Mouse (Mus musculus) midbrain, embryonic 14.5 days (tissue): Measurements from ENCODE around the gene Rabl6. TPM values are rescaled to one million over a fixed set of nuclear protein-coding genes. Genes with fewer than 3 reads are reported as not detected.
A peak's percentile ranks its signal among the peaks of the same experiment; 100 is the strongest.

Experiments
- ATAC-seq: fragments of 200-750 bp; cut with Nextera tagmentation; 2 replicates; pipeline ENCODE4 v1.8.0; 2017; ENCODE audit warnings: moderate number of reproducible peaks, moderate library complexity; ENCODE audit not compliant: low FRiP score, low TSS enrichment
- DNase-seq: peaks from one replicate; pipeline ENCODE4 v3.0.0-alpha.2; 2015
- H3K27ac ChIP-seq: fragments of 300-500 bp; sonication (generic); replicated peaks from 2 replicates; pipeline ENCODE4 v1.5.1; 2014; ENCODE audit warnings: mild to moderate bottlenecking, low read depth, low read length, moderate library complexity
- H3K27me3 ChIP-seq: fragments of 300-500 bp; sonication (generic); 2 replicates; pipeline ENCODE4 v1.6.1; 2014; ENCODE audit warnings: low read length, control low read depth, mixed read lengths; ENCODE audit not compliant: control insufficient read depth, insufficient read depth
- H3K36me3 ChIP-seq: fragments of 300-500 bp; sonication (generic); 2 replicates; pipeline ENCODE4 v1.6.1; 2014; ENCODE audit warnings: low read length, control low read depth; ENCODE audit not compliant: control insufficient read depth, insufficient read depth
- H3K4me1 ChIP-seq: fragments of 300-500 bp; sonication (generic); 2 replicates; pipeline ENCODE4 v1.6.1; 2014; ENCODE audit warnings: mild to moderate bottlenecking, antibody characterized with exemption, low read length, control low read depth; ENCODE audit not compliant: control insufficient read depth, insufficient read depth
- H3K4me2 ChIP-seq: fragments of 300-500 bp; sonication (generic); 2 replicates; pipeline ENCODE4 v1.6.1; 2014; ENCODE audit warnings: mild to moderate bottlenecking, low read length, moderate library complexity
- H3K4me3 ChIP-seq: fragments of 300-500 bp; sonication (generic); replicated peaks from 2 replicates; pipeline ENCODE4 v1.5.1; 2014; ENCODE audit warnings: low read depth, low read length
- H3K9ac ChIP-seq: fragments of 300-500 bp; sonication (generic); replicated peaks from 2 replicates; pipeline ENCODE4 v1.6.1; 2014; ENCODE audit warnings: mild to moderate bottlenecking, low read length, moderate library complexity
- H3K9me3 ChIP-seq: fragments of 300-500 bp; sonication (generic); 2 replicates; pipeline ENCODE4 v1.6.1; 2016; ENCODE audit warnings: low read length, control low read depth, mixed read lengths; ENCODE audit not compliant: control insufficient read depth
- WGBS: fragments of 180-500 bp; shearing (Covaris S2); extraction: QIAGEN DNeasy Blood & Tissue Kit; methylation state at CpG from one replicate; pipeline ENCODE4 v1.1.7; 2014; 5-methylcytosine and 5-hydroxymethylcytosine counted together
- polyA plus RNA-seq: library from polyadenylated mRNA; unstranded; fragments of >200 nt; fragmentation: Nextera tagmentation; extraction: Ambion mirVana; gene quantifications from 2 replicates; pipeline ENCODE4 v1.2.1, GENCODE M21; 2014

Rabl6 gene
- polyA plus RNA-seq, 1 experiment from 2014 or later, result 62.6 TPM

DNA sequence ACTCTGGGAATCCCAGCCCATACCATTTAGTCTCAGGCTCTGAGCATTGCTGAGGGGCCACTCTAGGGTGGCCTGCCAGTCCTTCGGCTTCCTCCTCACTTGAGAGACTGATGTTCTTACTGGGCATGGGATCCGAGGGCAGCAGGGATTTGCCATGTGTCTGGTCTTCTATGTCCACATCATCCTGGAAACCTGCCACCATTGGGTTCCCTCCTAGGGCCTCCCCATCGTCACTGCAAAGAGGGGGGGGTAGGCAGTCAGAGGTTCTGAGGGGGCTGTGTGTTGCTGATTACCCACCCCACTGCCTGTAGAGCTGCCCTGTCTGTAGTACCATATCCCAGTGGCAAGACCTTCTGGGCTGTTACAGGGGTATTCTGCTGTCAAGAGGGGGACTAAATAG lies 22.7 kb downstream of the Rabl6 start:
- DNase-seq (no peak), ATAC-seq (no peak)
- peaks cover 72% of the 10 kb centered on the region for H3K36me3 ChIP-seq
- peaks cover 17% of the 10 kb centered on the region; the same call in 1 of the 2 replicates for H3K4me1 ChIP-seq
- no peak overlapping the region for H3K4me3 ChIP-seq
- no peak overlapping the region for H3K4me2 ChIP-seq
- WGBS, result 97% methylated on average over 3 of the region's 3 CpGs
- H3K27me3 ChIP-seq, result peaks cover 4% of the 10 kb centered on the region
- no peak overlapping the region for H3K9ac ChIP-seq
- no peak overlapping the region for H3K27ac ChIP-seq
- no peaks in the 10 kb centered on the region for H3K9me3 ChIP-seq

DNA sequence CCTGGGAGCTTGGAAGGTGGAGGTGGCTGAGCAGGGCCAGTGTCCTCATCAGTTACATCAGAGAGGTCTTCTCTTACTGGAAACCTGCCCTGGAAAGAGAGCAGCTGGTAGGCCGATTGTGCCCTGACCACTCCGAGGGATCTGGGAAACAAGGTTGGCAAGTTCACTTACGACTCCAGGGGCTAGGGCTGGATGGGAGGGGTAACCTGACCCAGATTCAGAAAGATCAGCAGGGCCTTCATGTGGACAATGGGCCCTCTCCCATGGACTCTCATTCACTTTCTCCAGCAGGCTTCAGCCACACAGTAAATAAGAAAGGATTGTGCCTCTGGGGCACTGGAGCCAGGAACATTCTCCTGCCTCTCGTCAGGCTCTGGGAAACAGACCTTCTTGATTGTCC lies 23.5 kb downstream of the Rabl6 start:
- peaks cover 64% of the 10 kb centered on the region for H3K36me3 ChIP-seq
- no peak overlapping the region for H3K4me3 ChIP-seq
- peaks cover 21% of the 10 kb centered on the region for H3K4me1 ChIP-seq
- H3K9ac ChIP-seq, result no peak overlapping the region
- H3K9me3 ChIP-seq, result no peaks in the 10 kb centered on the region
- ATAC-seq (no peak), DNase-seq (no peak)
- H3K27ac ChIP-seq, result no peak overlapping the region
- no peak overlapping the region for H3K4me2 ChIP-seq
- WGBS, result 91% methylated on average over 4 of the region's 4 CpGs
- H3K27me3 ChIP-seq, result peaks cover 12% of the 10 kb centered on the region

DNA sequence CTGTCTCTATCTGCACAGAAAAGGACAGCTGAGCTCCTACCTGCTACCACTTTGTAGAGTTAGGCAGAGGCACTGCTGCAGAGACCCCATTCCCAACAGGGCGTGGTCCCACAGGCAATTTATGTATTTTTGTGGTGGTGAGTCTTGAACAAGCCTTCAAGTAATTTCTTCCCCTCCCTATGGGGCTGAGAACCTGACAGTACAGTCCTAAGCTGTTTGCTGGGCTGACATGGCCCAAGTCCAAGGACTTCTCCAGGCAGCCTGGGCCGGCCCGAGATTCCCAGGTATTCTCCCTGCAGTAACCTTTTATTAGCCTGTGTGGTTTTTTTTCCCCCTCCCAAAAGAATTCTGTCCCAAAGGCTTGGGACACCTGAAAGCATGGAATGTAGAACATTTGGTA lies 24.2 kb downstream of the Rabl6 start:
- WGBS, result 94% methylated on average over 3 of the region's 3 CpGs
- no peaks in the 10 kb centered on the region for H3K9me3 ChIP-seq
- ATAC-seq (no peak), DNase-seq (no peak)
- peaks cover 19% of the 10 kb centered on the region for H3K27me3 ChIP-seq
- H3K4me1 ChIP-seq, result peaks cover 23% of the 10 kb centered on the region
- H3K9ac ChIP-seq, result no peak overlapping the region
- peaks cover 60% of the 10 kb centered on the region for H3K36me3 ChIP-seq
- H3K4me2 ChIP-seq, result no peak overlapping the region
- H3K4me3 ChIP-seq, result no peak overlapping the region
- no peak overlapping the region for H3K27ac ChIP-seq

DNA sequence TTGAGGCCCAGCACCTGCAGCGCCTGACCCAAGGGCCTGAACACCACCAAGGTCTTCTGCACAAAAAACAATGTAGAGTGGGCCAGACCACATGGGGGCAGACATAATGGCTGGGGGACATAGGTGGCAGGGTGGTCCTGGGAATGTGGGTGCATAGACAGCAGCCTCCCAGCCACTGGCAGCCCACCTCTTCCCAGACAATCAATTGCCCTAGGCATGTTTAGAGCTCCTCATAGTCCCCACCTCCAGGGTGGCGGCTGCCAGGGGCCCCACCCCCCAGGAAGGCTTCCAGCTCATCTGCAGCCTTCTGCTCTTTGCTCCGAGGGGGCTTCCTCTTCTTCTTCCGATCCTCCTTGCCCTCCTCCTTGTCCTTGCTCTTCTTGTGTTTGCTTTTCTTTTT lies 24.8 kb downstream of the Rabl6 start:
- Histone ChIP-seq H3K36me3 (peaks cover 56% of the 10 kb centered on the region), H3K9ac (no peak overlapping the region), H3K27me3 (peaks cover 25% of the 10 kb centered on the region), H3K27ac (no peak overlapping the region), H3K4me3 (no peak overlapping the region), H3K4me1 (peaks cover 23% of the 10 kb centered on the region), H3K4me2 (no peak overlapping the region), H3K9me3 (no peaks in the 10 kb centered on the region)
- DNase-seq (no peak), ATAC-seq (no peak)
- WGBS, result 79% methylated on average over 4 of the region's 4 CpGs

DNA sequence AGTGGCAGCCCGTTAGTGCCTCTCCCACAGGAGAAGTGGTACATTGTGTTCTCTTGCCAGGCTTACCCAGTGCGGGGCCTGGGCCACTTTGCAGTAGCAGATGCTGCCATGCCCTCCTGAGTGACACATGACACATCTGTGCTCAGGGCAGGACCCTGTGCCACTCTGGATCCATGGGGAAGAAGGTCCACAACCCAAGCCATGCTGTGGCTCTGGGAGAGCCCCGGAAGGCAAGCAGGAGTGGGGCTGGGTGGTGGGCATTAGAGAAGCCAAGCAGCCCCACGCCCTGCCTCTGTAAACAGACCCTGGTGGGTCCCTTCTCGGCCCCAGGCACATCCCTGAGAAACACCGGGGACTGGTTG lies 25.2 kb downstream of the Rabl6 start:
- Histone ChIP-seq H3K4me2 (no peak overlapping the region), H3K36me3 (peaks cover 51% of the 10 kb centered on the region)

DNA sequence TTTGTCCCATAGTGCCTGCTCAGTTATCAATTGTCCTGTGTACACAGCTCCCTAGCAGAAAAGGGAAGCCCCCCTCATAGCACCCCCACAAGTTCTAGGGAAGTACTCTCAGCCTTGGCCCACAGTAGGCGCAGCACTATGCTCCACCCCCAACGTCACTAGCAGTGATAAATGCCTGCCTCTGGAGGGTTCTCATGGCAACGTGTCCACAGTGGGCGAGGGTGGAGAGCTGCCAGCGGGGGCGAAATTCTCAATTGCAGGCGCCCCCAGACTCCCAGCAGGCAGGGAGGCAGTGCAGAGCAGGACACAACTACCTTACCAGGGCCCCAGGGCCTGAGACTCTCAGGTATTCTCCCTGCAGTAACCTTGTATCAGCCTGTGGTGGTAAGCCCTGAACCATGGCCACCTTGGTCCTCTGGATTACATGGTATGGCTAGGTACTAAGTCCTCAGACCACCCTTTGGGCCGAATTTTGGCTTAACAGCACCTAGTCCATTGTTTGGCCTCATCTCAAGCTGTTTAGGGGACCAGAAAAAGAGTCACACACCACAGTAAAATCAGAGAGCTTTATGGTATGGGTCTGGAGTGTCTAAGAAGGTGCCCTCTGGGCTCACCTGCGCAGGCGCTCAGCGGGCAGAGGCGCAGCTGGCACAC lies 25.7 kb downstream of the Rabl6 start:
- 52% methylated on average over 12 of the region's 12 CpGs for WGBS
- Histone ChIP-seq H3K9ac (no peak overlapping the region), H3K4me3 (no peak overlapping the region), H3K27ac (0 out of 2 replicates have a peak overlapping the region, but pooled peaks have one; percentile 13), H3K4me1 (peaks cover 27% of the 10 kb centered on the region), H3K9me3 (no peaks in the 10 kb centered on the region), H3K4me2 (no peak overlapping the region), H3K27me3 (peaks cover 34% of the 10 kb centered on the region), H3K36me3 (peaks cover 50% of the 10 kb centered on the region)
- DNase-seq (peak; percentile 58), ATAC-seq (0 out of 2 replicates have a peak, but pooled peaks have one; percentile 29)

More for the DNA sequence above, 25.2 kb downstream of the Rabl6 start:
- Histone ChIP-seq H3K4me3 (no peak overlapping the region), H3K27ac (0 out of 2 replicates have a peak overlapping the region, but pooled peaks have one; percentile 13), H3K9me3 (no peaks in the 10 kb centered on the region), H3K4me1 (peaks cover 23% of the 10 kb centered on the region), H3K27me3 (peaks cover 29% of the 10 kb centered on the region), H3K9ac (no peak overlapping the region)
- DNase-seq (no peak), ATAC-seq (no peak)
- WGBS, result 76% methylated on average over 6 of the region's 6 CpGs

DNA sequence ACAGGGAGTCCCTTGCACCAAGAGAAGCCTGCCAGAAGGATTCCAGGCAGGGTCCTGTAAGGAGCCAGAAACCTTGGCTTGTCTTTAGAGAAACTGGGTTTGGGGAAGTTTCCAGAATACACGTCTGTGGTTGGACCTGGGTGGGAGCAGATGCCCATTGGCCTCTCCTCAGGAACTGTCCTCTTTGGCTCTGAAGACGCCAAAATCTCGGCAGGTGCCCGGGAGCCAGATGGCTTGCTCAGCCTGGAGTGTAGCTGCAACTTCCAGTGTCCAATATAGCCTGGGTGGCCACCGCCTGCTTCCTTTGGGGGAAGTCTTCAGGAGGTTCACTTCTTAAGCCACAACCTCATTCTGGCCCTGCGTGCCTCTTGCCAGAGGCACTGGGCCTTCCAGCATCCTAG lies 26.4 kb downstream of the Rabl6 start:
- peaks cover 29% of the 10 kb centered on the region for H3K4me1 ChIP-seq
- ATAC-seq, result no peak
- H3K4me3 ChIP-seq, result no peak overlapping the region
- H3K9me3 ChIP-seq, result no peaks in the 10 kb centered on the region
- no peak overlapping the region for H3K4me2 ChIP-seq
- WGBS, result 41% methylated on average over 6 of the region's 6 CpGs
- H3K9ac ChIP-seq, result no peak overlapping the region; the same call in 1 of the 2 replicates
- H3K27me3 ChIP-seq, result peaks cover 41% of the 10 kb centered on the region
- no peak overlapping the region for H3K27ac ChIP-seq
- DNase-seq, result no peak
- peaks cover 48% of the 10 kb centered on the region for H3K36me3 ChIP-seq

GRCm38 (mm10) chr2:25581294-25581864 lies 26.9 kb downstream of the Rabl6 start, which contains the start of gene Ajm1:
Ajm1 (minus strand) TSS chr2:25581757.
- peak; percentile 87 for DNase-seq
- H3K4me2 ChIP-seq, result peak within 1 kb of the TSS; percentile 79
- H3K4me3 ChIP-seq, result peak within 1 kb of the TSS; percentile 51
- H3K27ac ChIP-seq, result 0 out of 2 replicates have a peak within 1 kb of the TSS, but pooled peaks have one; percentile 13
- peaks cover 29% of the 10 kb centered on the region for H3K4me1 ChIP-seq
- WGBS, result 5% methylated on average over 19 of the region's 19 CpGs
- H3K36me3 ChIP-seq, result peaks cover 45% of the 10 kb centered on the region
- peak within 1 kb of the TSS; percentile 64 for H3K9ac ChIP-seq
- ATAC-seq, result peak; percentile 72
- H3K9me3 ChIP-seq, result no peaks in the 10 kb centered on the region
- H3K27me3 ChIP-seq, result peaks cover 46% of the 10 kb centered on the region
